Mouse (Mus musculus): ENCODE results near the gene Lyl1. TPM values are rescaled to one million over a fixed set of nuclear protein-coding genes. Genes with fewer than 3 reads are reported as not detected.

Lyl1 gene
- polyA plus RNA-seq, 1 experiment from 2014 or later = 3.5 TPM

- Histone ChIP-seq H3K4me1 (replicated peaks; ENCODE audit: control insufficient read depth, insufficient read depth, low read length) (0 out of 2 replicates have a peak, but pooled peaks cover 7% of the 10 kb centered on the region), H3K4me2 (replicated peaks; ENCODE audit: low read depth) (peak overlapping the region; percentile 61), H3K27me3 (replicated peaks; ENCODE audit: control insufficient read depth, insufficient read depth, low read length) (peaks cover 67% of the 10 kb centered on the region), H3K9ac (ENCODE audit: low read depth, low read length) (0 out of 2 replicates have a peak overlapping the region, but pooled peaks have one; percentile 2), H3K9me3 (ENCODE audit: control insufficient read depth) (no peaks in the 10 kb centered on the region), H3K4me3 (ENCODE audit: low read depth, low read length) (peak overlapping the region; percentile 27), H3K27ac (ENCODE audit: low read depth, low read length) (no peak overlapping the region), H3K36me3 (ENCODE audit: control insufficient read depth, insufficient read depth) (peaks cover 9% of the 10 kb centered on the region; the same call in 1 of the 2 replicates)
- TF ChIP-seq CTCF (IDR thresholded peaks at IDR 0.05; ENCODE audit: low read depth) = no peak
- 6% methylated on average over 57 of the region's 61 CpGs for WGBS
- no peak for ATAC-seq
These were observed 3.9 kb downstream of the Lyl1 start for GRCm38 (mm10) chr8:84704867-84705831.

- Histone ChIP-seq H3K4me3 (ENCODE audit: low read depth, low read length) (peak overlapping the region; percentile 27), H3K27me3 (replicated peaks; ENCODE audit: control insufficient read depth, insufficient read depth, low read length) (peaks cover 69% of the 10 kb centered on the region), H3K9me3 (ENCODE audit: control insufficient read depth) (no peaks in the 10 kb centered on the region), H3K9ac (ENCODE audit: low read depth, low read length) (no peak overlapping the region), H3K4me1 (replicated peaks; ENCODE audit: control insufficient read depth, insufficient read depth, low read length) (0 out of 2 replicates have a peak, but pooled peaks cover 7% of the 10 kb centered on the region), H3K36me3 (ENCODE audit: control insufficient read depth, insufficient read depth) (peaks cover 9% of the 10 kb centered on the region; the same call in 1 of the 2 replicates), H3K4me2 (replicated peaks; ENCODE audit: low read depth) (peak overlapping the region; percentile 61), H3K27ac (ENCODE audit: low read depth, low read length) (no peak overlapping the region)
- 12% methylated on average over 12 of the region's 12 CpGs for WGBS
- ATAC-seq = no peak
- TF ChIP-seq CTCF (IDR thresholded peaks at IDR 0.05; ENCODE audit: low read depth) = no peak
These were observed 4.7 kb downstream of the Lyl1 start for GRCm38 (mm10) chr8:84705960-84706359.

DNA sequence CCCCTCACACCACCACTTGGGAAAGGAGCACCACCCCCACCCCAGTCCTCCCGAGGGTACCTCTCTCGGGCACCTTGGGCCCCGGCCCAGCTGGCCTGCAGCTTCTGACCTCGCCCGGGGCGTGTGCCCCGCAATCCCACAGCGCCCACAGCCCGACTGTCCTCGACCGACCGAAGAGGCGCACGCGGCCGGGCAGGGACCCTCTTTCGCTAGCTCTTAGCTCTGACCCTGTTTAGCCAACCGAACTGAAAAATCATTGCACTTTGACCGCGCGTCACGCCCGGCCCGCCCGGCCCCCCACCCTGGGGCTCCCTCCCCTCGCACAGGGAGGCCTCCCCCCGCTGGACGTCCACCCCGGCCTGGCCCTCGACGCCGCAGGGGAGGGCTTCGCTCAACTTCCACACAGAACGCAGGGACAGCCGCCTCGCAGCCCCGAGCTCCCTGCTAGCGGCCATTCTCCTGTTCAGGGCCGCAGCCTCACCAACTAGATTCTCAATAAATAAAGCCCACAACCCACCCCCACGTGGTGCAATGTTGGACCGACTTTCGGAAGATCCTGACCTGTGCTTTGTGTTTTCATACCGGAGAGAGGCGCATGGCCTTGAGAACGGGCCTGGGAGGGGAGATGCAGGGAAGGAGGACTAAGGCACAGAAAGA, 5.5 kb downstream of the Lyl1 start:
- Histone ChIP-seq H3K4me1 (replicated peaks; ENCODE audit: control insufficient read depth, insufficient read depth, low read length) (0 out of 2 replicates have a peak, but pooled peaks cover 7% of the 10 kb centered on the region), H3K36me3 (ENCODE audit: control insufficient read depth, insufficient read depth) (peaks cover 9% of the 10 kb centered on the region; the same call in 1 of the 2 replicates), H3K27ac (ENCODE audit: low read depth, low read length) (no peak overlapping the region), H3K27me3 (replicated peaks; ENCODE audit: control insufficient read depth, insufficient read depth, low read length) (peaks cover 68% of the 10 kb centered on the region), H3K4me3 (ENCODE audit: low read depth, low read length) (peak overlapping the region; percentile 30), H3K9me3 (ENCODE audit: control insufficient read depth) (no peaks in the 10 kb centered on the region), H3K4me2 (replicated peaks; ENCODE audit: low read depth) (peak overlapping the region; percentile 59), H3K9ac (ENCODE audit: low read depth, low read length) (peak overlapping the region; percentile 11; the same call in 1 of the 2 replicates)
- no peak for ATAC-seq
- TF ChIP-seq CTCF (IDR thresholded peaks at IDR 0.05; ENCODE audit: low read depth) = no peak
- WGBS = 14% methylated on average over 41 of the region's 45 CpGs

DNA sequence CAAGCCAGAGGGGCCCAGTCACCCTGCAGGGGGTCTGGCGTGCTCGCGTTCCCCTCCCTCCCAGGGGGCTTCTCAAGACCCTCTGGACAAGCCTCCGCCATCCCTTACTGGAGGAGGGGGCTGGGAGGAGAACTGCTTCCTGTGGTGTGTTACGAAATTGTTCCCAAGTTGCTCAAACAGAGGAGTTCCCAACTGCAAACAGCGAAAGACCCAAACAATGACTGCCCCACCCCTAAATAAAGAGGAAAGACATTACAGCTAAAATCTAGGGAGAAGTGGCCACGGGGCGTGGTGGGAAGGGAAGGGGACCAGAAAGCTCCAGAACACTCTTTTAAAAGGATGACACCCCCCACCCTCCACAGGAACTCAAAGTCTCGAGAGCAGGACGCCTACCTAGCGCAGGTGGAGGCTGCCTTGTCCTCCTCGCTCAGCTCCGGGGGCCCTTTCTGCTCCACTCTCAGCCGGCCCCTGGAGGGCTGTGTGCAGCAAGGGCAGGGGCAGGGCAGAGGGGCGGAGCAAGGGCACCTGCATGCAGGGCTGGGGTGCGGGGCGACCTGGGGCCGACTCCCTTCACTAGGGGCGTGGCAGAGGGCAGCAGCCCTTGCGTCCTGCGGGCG, 6.1 kb downstream of the Lyl1 start:
- H3K27ac ChIP-seq (ENCODE audit: low read depth, low read length) = no peak overlapping the region; the same call in 1 of the 2 replicates
- H3K4me2 ChIP-seq (replicated peaks; ENCODE audit: low read depth) = peak overlapping the region; percentile 59
- 0 out of 2 replicates have a peak, but pooled peaks cover 7% of the 10 kb centered on the region for H3K4me1 ChIP-seq (replicated peaks; ENCODE audit: control insufficient read depth, insufficient read depth, low read length)
- WGBS = 23% methylated on average over 22 of the region's 22 CpGs
- TF ChIP-seq CTCF (IDR thresholded peaks at IDR 0.05; ENCODE audit: low read depth) = no peak
- H3K36me3 ChIP-seq (ENCODE audit: control insufficient read depth, insufficient read depth) = peaks cover 9% of the 10 kb centered on the region; the same call in 1 of the 2 replicates
- peak; percentile 20; the same call in 1 of the 2 replicates for ATAC-seq
- H3K27me3 ChIP-seq (replicated peaks; ENCODE audit: control insufficient read depth, insufficient read depth, low read length) = peaks cover 67% of the 10 kb centered on the region
- 0 out of 2 replicates have a peak overlapping the region, but pooled peaks have one; percentile 17 for H3K9ac ChIP-seq (ENCODE audit: low read depth, low read length)
- H3K4me3 ChIP-seq (ENCODE audit: low read depth, low read length) = peak overlapping the region; percentile 30
- H3K9me3 ChIP-seq (ENCODE audit: control insufficient read depth) = no peaks in the 10 kb centered on the region

GRCm38 (mm10) chr8:84708071-84708541, 6.8 kb downstream of the Lyl1 start:
- H3K9ac ChIP-seq (ENCODE audit: low read depth, low read length) = no peak overlapping the region
- TF ChIP-seq CTCF (IDR thresholded peaks at IDR 0.05; ENCODE audit: low read depth) = no peak
- 0 out of 2 replicates have a peak, but pooled peaks cover 7% of the 10 kb centered on the region for H3K4me1 ChIP-seq (replicated peaks; ENCODE audit: control insufficient read depth, insufficient read depth, low read length)
- H3K27ac ChIP-seq (ENCODE audit: low read depth, low read length) = no peak overlapping the region; the same call in 1 of the 2 replicates
- peaks cover 9% of the 10 kb centered on the region; the same call in 1 of the 2 replicates for H3K36me3 ChIP-seq (ENCODE audit: control insufficient read depth, insufficient read depth)
- WGBS = 24% methylated on average over 15 of the region's 15 CpGs
- peaks cover 60% of the 10 kb centered on the region for H3K27me3 ChIP-seq (replicated peaks; ENCODE audit: control insufficient read depth, insufficient read depth, low read length)
- H3K4me2 ChIP-seq (replicated peaks; ENCODE audit: low read depth) = peak overlapping the region; percentile 59
- H3K9me3 ChIP-seq (ENCODE audit: control insufficient read depth) = no peaks in the 10 kb centered on the region
- no peak for ATAC-seq
- H3K4me3 ChIP-seq (ENCODE audit: low read depth, low read length) = peak overlapping the region; percentile 21
